Mouse (Mus musculus) cerebellum, postnatal 4 days (tissue): ENCODE data around the gene Def6.
A peak's percentile ranks its signal among the peaks of the same experiment; 100 is the strongest.
"Not testable (repeated sequence)": the region's sequence is repeated elsewhere in the genome, so short reads cannot be mapped to it uniquely, and the experiment has no call there.

Source experiments
- DNase-seq, 2 experiments: peaks; one replicate each; pipeline ENCODE4 v3.0.0; 2022; ENCODE audit warnings: low spot score in 2 of 2, mixed read lengths in 1 of 2

Gene Def6

GRCm38 (mm10) chr17:28208314-28208612 is 685 bp downstream of the Def6 start:
- DNase-seq: no peak

GRCm38 (mm10) chr17:28209457-28210110 is 2.0 kb downstream of the Def6 start:
- no peak for DNase-seq

GRCm38 (mm10) chr17:28211921-28212341 is 4.4 kb downstream of the Def6 start:
- DNase-seq: no peak

- DNase-seq: no peak
Measured at GRCm38 (mm10) chr17:28212391-28212790, 4.8 kb downstream of the Def6 start.

GRCm38 (mm10) chr17:28213236-28213635 is 5.7 kb downstream of the Def6 start:
- no peak for DNase-seq

- DNase-seq: no peak
Measured at GRCm38 (mm10) chr17:28216791-28217190, 9.2 kb downstream of the Def6 start.

- DNase-seq: no peak
Measured at GRCm38 (mm10) chr17:28217721-28218649, 10.4 kb downstream of the Def6 start.

- not testable (repeated sequence) for DNase-seq
Measured at GRCm38 (mm10) chr17:28222463-28222862, 14.9 kb downstream of the Def6 start.

GRCm38 (mm10) chr17:28223561-28224391 is 16.2 kb downstream of the Def6 start:
- peak; percentile 61 to 86 for DNase-seq

- no peak for DNase-seq
Measured at GRCm38 (mm10) chr17:28224615-28225014, 17.0 kb downstream of the Def6 start.

- peak; percentile 82 to 92 for DNase-seq
Measured at GRCm38 (mm10) chr17:28226014-28226413, 18.4 kb downstream of the Def6 start.

GRCm38 (mm10) chr17:28230486-28230885 is 22.9 kb downstream of the Def6 start:
- no peak for DNase-seq

GRCm38 (mm10) chr17:28231026-28231736 is 23.6 kb downstream of the Def6 start:
- no peak for DNase-seq

GRCm38 (mm10) chr17:28232475-28233060 is 25.0 kb downstream of the Def6 start, which contains the start of gene Ppard:
Gene Ppard, plus strand, starts transcription at chr17:28232700.
- DNase-seq: peak; percentile 99

GRCm38 (mm10) chr17:28233091-28233731 is 25.6 kb downstream of the Def6 start:
- DNase-seq: no peak

- DNase-seq: no peak
Measured at GRCm38 (mm10) chr17:28234641-28235040, 27.1 kb downstream of the Def6 start.

GRCm38 (mm10) chr17:28235982-28236635 is 28.5 kb downstream of the Def6 start:
- DNase-seq: no peak

- no peak for DNase-seq
Measured at GRCm38 (mm10) chr17:28236636-28237015, 29.0 kb downstream of the Def6 start.

GRCm38 (mm10) chr17:28237362-28237761 is 29.8 kb downstream of the Def6 start:
- DNase-seq: no peak

- DNase-seq: no peak
Measured at GRCm38 (mm10) chr17:28237874-28238273, 30.3 kb downstream of the Def6 start.
